Mouse (Mus musculus): ENCODE measurements around the gene Sox13.

Sox13 gene

DNA sequence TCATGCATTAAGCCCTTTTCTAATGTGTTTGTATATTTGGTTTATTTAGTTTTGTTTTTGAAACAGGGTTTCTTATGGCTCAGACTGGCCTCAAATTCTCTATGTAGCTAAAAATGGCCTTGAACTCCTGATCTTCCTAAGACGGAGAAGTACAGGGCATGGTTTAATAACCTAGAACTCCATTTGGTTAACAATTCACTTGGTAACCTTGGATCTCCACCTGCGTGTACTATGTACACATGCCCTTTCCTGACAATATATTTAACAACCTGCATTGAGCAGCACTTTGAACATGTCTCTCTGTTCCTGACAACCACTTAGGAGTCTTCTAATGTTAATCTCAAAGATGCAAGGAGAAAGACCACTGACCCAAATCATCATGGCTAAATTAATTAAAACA is 7.0 kb upstream of the Sox13 start:
- no peak for DNase-seq (ENCODE audit: low spot score)

GRCm38 (mm10) chr1:133424547-133425140 is 467 bp upstream of the Sox13 start:
- DNase-seq (ENCODE audit: low spot score) = no peak

DNA sequence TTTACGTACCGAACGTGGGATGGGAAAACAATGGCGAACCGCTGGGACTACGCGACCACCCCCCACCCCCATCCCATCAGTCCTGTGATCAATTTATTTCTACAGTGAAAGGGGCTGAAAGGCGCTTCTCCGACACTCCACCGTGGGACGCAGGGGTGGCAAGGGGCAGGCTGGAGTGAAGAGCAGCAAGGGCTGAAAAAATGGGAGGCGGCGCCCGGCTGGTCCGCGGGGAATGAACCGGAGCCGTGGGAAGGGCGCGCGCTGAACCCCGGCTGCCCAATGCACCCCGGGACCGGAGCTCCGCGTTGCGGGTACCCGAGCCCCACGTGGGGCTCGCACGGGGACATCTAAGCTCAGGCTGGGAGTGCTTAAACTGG is 1.0 kb downstream of the Sox13 start:
- no peak for DNase-seq (ENCODE audit: low spot score)

GRCm38 (mm10) chr1:133422615-133423161 is 1.5 kb downstream of the Sox13 start:
- peak; percentile 61 for DNase-seq (ENCODE audit: low spot score)

DNA sequence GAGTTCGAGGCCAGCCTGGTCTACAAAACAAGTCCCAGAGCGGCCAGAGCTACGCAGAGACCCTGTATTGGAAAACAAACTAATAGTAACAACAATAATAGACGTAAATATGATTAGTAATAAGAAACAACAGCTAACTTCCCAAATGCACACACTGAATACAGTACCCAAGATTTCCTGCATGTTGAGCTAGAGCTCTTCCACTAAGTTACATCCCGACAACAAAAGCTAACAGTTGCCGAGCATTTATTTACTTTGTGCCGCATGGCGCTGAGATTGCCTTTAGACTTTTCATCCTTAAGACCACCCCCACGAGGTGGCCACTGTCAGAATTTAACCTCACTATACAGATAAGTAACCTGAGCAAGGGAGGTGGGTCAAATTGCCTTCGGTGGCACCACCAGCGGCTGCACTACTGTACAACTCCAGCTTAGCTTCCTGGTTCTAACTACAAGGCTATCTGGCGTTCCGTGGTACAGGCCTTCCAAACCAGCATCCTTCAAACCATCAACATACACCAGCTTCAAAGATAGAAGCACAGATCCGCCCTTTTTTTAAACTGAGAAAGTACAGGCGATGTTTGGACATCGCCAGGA is 2.1 kb downstream of the Sox13 start:
- no peak for DNase-seq (ENCODE audit: low spot score)

DNA sequence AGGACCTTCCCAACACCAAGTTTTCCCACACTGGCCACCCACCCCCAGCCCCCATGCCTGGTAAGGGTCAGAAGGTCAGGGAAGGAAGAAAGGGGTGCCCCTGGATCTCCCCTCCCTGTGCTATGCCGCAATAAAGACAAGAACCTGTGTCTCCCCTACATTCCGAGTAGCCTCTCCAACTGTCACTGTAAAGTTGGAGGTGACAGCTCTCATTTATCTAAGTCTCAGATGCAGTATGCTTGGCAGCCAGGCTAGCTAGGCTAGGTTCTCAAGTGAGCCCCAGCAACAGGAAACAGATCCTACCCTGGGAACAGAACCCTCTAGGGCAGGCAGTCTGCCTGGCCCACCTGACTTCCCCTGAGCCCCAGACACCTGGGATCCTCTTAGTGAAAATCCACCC is 3.1 kb downstream of the Sox13 start:
- DNase-seq (ENCODE audit: low spot score) = no peak

DNA sequence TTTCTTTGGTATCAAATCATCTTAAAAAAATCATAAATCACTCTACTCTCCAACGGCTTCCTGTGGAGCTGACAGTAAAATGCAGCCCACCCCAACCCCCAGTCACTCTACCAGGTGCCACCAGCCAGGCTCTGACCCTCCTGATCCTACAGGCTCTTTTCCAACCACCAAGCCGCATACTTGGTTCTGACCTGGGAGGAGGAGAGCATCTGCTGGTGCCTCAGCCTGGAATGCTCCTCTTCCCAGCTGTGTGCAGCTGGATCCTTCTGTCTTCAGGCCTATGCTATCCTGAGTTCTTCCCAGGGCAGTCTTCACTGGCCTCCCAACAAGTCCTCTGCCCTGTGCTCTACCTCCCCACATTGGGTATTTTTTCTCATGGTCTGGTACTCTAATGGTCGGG is 3.7 kb downstream of the Sox13 start:
- no peak for DNase-seq (ENCODE audit: low spot score)

- DNase-seq (ENCODE audit: low spot score) = no peak
Measured at GRCm38 (mm10) chr1:133419178-133419834, 4.9 kb downstream of the Sox13 start.

DNA sequence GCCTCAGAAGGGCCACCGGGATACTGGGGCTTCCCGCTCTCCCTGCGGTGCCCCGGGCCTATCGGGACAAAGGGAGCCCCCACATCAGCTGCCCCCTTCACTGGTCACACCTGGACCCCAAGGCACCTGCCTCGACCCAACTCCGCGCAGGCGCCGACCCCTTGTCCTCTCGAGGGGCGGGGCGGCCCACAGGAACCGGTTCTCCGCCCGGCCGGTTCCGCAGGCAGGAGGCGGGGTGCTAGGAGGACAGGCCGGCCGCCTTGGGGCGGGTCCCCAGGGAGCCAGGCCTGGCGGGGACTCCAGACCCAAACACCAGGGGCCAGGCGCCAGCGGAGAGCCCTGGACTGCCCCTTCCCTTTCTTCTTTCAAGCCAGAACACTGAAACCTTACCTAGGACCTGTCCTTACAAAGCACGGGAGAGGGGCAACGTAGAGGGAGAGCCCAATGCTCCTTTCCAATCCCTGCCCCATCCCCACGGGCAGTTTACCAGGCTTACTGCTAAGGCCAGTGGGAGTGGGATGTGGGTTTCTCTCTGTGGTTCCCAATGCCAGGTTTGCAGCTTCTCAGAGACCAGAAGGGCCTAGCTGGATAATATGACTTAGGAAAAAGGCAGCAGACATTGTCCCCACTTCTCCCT is 5.9 kb downstream of the Sox13 start:
- peak; percentile 49 for DNase-seq (ENCODE audit: low spot score)

DNA sequence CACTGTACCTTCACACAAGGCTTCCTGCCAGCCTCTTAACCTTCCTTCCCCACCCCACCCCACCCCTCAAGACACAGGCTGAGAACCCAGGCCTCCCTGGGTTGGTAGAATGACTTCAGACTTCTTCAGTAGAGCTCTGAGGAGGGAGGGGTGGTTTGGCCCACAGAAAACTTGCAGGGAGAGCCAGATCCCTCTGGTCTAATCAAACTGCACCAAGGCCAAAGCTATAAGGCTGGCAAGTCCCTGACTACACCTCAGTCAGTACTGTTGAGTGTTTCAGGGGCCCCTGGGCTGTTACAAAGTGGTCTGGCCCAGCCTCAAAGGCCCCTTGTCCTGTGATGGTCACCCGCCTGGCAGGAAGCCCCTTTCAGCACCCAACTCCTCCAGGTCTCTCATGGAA is 6.6 kb downstream of the Sox13 start:
- DNase-seq (ENCODE audit: low spot score) = no peak

- DNase-seq (ENCODE audit: low spot score) = no peak
Measured at GRCm38 (mm10) chr1:133417113-133417512, 7.1 kb downstream of the Sox13 start.

DNA sequence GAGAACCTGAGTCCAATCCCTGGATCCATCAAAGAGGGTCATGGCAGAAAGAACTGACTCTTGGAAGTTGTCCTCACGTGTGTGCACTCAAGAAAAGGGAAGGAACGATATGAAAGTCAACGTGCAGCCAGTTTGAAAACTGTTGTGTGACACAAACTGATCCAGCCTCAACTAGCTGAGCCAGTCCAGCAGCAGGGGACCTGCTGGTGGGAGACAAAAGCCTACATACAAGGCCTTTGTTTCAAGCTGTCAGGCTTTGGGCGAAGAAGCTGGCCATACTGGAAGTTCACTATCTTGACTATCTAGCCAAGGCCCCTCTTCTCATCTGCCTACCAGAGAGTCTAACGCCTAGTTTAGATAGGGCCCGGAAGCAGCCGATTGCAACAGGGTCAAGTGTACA is 7.7 kb downstream of the Sox13 start:
- no peak for DNase-seq (ENCODE audit: low spot score)

GRCm38 (mm10) chr1:133415505-133415904 is 8.7 kb downstream of the Sox13 start:
- DNase-seq (ENCODE audit: low spot score) = no peak

GRCm38 (mm10) chr1:133415086-133415485 is 9.1 kb downstream of the Sox13 start:
- DNase-seq (ENCODE audit: low spot score) = no peak

DNA sequence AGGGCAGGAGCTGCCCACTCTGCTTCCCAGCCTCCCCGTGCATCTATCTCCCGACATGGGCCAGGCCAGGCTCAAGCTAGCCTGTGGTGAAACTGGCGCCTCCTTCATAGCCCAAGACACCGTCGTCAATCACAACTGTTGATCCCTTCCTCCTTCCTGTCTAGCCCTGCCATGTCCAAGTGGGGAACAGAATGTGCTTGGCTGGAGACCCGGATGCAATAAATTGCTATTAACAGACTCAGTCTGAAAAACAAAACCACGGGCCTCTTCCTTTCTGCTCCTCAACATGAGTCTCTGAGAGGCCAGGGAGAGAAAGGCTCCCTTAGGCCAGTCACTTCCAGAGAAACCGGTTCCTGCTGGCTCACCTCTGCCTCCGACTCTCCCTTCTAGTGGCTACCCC is 11.2 kb downstream of the Sox13 start:
- DNase-seq (ENCODE audit: low spot score) = no peak

DNA sequence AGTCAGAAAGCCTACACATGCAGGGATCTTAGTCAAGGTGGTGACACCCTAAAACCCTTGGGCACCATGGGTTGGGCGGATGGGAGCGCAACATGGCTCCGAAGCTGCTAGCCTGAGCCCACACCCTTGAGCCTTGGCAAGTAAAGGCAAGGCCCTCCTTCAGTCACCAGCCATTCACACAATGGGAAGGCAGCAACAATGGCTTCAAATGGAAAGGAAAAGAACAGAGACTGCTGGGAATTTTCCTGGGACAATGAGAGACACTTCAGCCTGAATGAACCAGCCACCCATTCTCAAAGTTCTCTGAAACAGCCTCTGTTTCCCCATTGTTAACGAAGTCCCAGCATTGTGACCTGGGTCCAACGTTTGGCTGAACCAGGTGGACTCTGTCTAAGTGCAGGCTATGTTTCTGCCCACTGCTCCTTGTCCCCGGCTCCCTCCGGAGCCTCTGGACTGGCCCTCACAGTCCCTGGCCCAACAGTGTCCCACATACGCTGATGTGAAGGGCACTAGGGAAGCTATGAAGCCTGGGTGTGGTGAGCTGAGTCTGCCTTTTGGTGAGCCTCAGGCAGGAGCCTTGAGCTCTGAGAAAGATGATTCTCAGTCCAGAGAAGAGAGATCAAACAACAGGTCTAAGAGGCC is 12.6 kb downstream of the Sox13 start:
- DNase-seq (ENCODE audit: low spot score) = no peak

GRCm38 (mm10) chr1:133409786-133410185 is 14.4 kb downstream of the Sox13 start:
- no peak for DNase-seq (ENCODE audit: low spot score)

DNA sequence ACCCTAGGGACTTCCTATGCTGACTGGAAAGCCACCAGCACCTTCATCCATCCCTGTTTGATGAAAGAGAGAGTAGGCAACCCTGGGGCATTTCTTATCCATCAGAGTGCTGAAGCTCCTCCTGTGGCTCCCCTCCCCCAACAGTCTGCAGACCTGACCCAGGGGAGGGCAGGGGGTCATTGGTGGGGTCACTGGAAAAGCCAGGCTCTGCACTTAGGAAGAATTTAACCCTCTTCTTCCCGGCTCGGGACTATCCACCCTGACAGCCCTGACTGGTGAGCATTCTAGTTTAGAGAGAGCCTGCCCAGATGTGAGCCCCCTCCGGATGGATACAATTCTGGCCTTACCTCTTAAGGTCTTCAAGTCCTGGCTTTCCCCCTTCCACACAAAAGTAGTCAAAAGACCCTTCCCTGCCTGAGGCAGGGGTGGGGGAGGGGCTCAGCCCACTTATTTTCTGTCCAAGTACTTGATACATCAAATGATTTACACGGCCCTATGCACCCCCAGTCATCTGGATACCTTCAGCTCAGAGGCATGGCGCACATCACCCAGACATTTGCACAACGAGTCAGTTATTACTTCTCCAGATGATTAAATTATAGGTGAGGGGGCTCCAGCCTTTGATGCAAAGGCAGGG is 15.2 kb downstream of the Sox13 start:
- DNase-seq (ENCODE audit: low spot score) = peak; percentile 43

DNA sequence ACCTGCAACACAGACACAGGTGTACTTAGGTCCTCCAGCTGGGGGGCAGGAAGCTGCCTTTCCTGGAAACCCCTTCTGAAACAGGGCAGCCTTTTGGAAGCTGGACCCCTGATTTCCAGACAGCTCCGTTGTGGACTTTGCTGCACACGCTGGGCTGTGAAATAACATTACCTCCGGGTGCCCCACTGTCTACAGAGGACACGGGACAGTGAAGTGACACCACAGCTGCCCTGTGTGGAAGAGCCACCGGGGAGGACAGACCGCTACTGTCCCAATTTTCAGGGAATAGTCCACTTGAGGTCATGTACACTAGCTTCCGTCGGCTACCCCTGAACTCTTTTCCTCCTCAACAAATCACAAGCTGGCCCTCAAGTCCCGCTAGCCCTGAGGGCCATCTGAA is 15.9 kb downstream of the Sox13 start:
- no peak for DNase-seq (ENCODE audit: low spot score)

- DNase-seq (ENCODE audit: low spot score) = no peak
Measured at GRCm38 (mm10) chr1:133407436-133407835, 16.7 kb downstream of the Sox13 start.

DNA sequence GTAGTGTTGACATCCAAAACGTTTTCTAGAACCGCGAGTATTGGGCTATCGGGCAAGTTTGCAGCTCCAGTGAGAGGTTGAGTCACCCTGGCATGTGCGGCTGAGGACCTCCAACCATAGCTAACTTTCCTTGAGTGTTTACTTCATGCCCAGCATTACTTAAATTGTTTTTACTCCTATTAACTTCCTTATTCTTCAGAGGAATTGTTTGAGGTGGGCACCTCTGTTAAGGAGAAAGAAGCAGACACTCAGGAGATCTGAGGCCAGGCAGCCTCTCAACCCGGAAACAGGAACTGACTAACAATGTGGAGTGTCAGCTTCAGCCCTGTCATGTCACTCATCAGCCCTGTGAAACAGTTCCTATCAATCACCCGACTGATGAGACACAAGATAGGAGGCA is 17.6 kb downstream of the Sox13 start:
- DNase-seq (ENCODE audit: low spot score) = no peak

- DNase-seq (ENCODE audit: low spot score) = no peak
Measured at GRCm38 (mm10) chr1:133404005-133404404, 20.2 kb downstream of the Sox13 start.

Measured in retina, embryonic 14.5 days (tissue).